Mouse (Mus musculus): ENCODE data around the gene Col9a2.

DNA sequence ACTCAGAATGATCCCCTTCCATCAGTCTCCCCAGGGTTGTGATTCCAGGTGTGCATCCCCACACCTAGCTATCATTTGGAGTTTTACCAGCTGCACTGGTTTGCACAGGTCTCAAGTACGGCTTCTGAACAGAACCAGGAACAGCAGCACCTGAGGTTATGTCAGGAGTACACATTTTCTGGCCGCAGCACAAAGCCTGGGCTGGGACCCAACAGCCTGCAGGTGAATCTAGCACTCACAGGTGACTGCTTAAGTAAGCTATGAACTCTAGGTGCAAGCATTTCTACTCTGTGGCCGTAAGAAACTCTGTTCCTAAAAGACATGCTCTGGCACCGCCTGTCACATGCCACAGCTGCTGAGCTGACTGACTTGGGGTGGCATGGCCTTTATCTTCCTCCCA, 51.0 kb downstream of the Col9a2 start:
- TF ChIP-seq POLR2A (IDR thresholded peaks at IDR 0.05; ENCODE audit: borderline replicate concordance, insufficient read depth, low read length) (no peak), CTCF (IDR thresholded peaks at IDR 0.05; ENCODE audit: borderline replicate concordance, insufficient read depth, low read depth, low read length) (no peak)
